Mouse (Mus musculus): Measurements from ENCODE around the gene Ankrd44. TPM values are rescaled to one million over a fixed set of nuclear protein-coding genes. Genes with fewer than 3 reads are reported as not detected.

The Ankrd44 gene
- polyA plus RNA-seq, 1 experiment from 2014 or later, result 28.9 TPM

GRCm38 (mm10) chr1:54690291-54690965 is 235.8 kb downstream of the Ankrd44 start:
- no peaks in the 10 kb centered on the region for H3K36me3 ChIP-seq (ENCODE audit: control insufficient read depth, insufficient read depth, low read length)
- H3K4me2 ChIP-seq (ENCODE audit: low read depth, low read length), result no peak overlapping the region
- no peak overlapping the region for H3K27ac ChIP-seq (replicated peaks; ENCODE audit: low read depth, low read length)
- no peaks in the 10 kb centered on the region for H3K27me3 ChIP-seq (replicated peaks; ENCODE audit: control insufficient read depth, insufficient read depth, low read length)
- 76% methylated on average over 13 of the region's 13 CpGs for WGBS
- H3K4me1 ChIP-seq (ENCODE audit: control insufficient read depth, insufficient read depth, low read length), result no peaks in the 10 kb centered on the region
- H3K4me3 ChIP-seq (ENCODE audit: low read depth, low read length), result no peak overlapping the region
- H3K9me3 ChIP-seq (ENCODE audit: control insufficient read depth, low read length), result no peaks in the 10 kb centered on the region
- H3K9ac ChIP-seq (ENCODE audit: low read depth, low read length), result no peak overlapping the region
- ATAC-seq (ENCODE audit: low read depth), result no peak
- DNase-seq (ENCODE audit: low spot score), result no peak

- Histone ChIP-seq H3K9me3 (ENCODE audit: control insufficient read depth, low read length) (no peaks in the 10 kb centered on the region), H3K4me2 (ENCODE audit: low read depth, low read length) (no peak overlapping the region), H3K4me1 (ENCODE audit: control insufficient read depth, insufficient read depth, low read length) (no peaks in the 10 kb centered on the region), H3K9ac (ENCODE audit: low read depth, low read length) (no peak overlapping the region), H3K36me3 (ENCODE audit: control insufficient read depth, insufficient read depth, low read length) (no peaks in the 10 kb centered on the region), H3K4me3 (ENCODE audit: low read depth, low read length) (no peak overlapping the region), H3K27ac (replicated peaks; ENCODE audit: low read depth, low read length) (no peak overlapping the region), H3K27me3 (replicated peaks; ENCODE audit: control insufficient read depth, insufficient read depth, low read length) (no peaks in the 10 kb centered on the region)
- 83% methylated on average over 3 of the region's 3 CpGs for WGBS
- ATAC-seq (ENCODE audit: low read depth) (no peak), DNase-seq (ENCODE audit: low spot score) (no peak)
Observed at GRCm38 (mm10) chr1:54688441-54688840, 237.7 kb downstream of the Ankrd44 start.

- Histone ChIP-seq H3K4me3 (ENCODE audit: low read depth, low read length) (no peak overlapping the region), H3K9me3 (ENCODE audit: control insufficient read depth, low read length) (no peaks in the 10 kb centered on the region), H3K27ac (replicated peaks; ENCODE audit: low read depth, low read length) (no peak overlapping the region), H3K36me3 (ENCODE audit: control insufficient read depth, insufficient read depth, low read length) (peaks cover 5% of the 10 kb centered on the region; the same call in 1 of the 2 replicates), H3K27me3 (replicated peaks; ENCODE audit: control insufficient read depth, insufficient read depth, low read length) (no peaks in the 10 kb centered on the region), H3K4me2 (ENCODE audit: low read depth, low read length) (no peak overlapping the region), H3K9ac (ENCODE audit: low read depth, low read length) (no peak overlapping the region), H3K4me1 (ENCODE audit: control insufficient read depth, insufficient read depth, low read length) (no peaks in the 10 kb centered on the region)
- 73% methylated on average over 4 of the region's 4 CpGs for WGBS
- no peak for ATAC-seq (ENCODE audit: low read depth)
- no peak for DNase-seq (ENCODE audit: low spot score)
Observed at GRCm38 (mm10) chr1:54684316-54684715, 241.9 kb downstream of the Ankrd44 start.

- no peak overlapping the region for H3K4me2 ChIP-seq (ENCODE audit: low read depth, low read length)
- peaks cover 5% of the 10 kb centered on the region; the same call in 1 of the 2 replicates for H3K36me3 ChIP-seq (ENCODE audit: control insufficient read depth, insufficient read depth, low read length)
- no peak overlapping the region for H3K27ac ChIP-seq (replicated peaks; ENCODE audit: low read depth, low read length)
- 86% methylated on average over 1 of the region's 1 CpGs for WGBS
- H3K9ac ChIP-seq (ENCODE audit: low read depth, low read length), result no peak overlapping the region
- no peaks in the 10 kb centered on the region for H3K4me1 ChIP-seq (ENCODE audit: control insufficient read depth, insufficient read depth, low read length)
- no peak overlapping the region for H3K4me3 ChIP-seq (ENCODE audit: low read depth, low read length)
- 0 out of 2 replicates have a peak, but pooled peaks have one; percentile 47 for ATAC-seq (ENCODE audit: low read depth)
- H3K9me3 ChIP-seq (ENCODE audit: control insufficient read depth, low read length), result no peaks in the 10 kb centered on the region
- peak; percentile 23 for DNase-seq (ENCODE audit: low spot score)
- H3K27me3 ChIP-seq (replicated peaks; ENCODE audit: control insufficient read depth, insufficient read depth, low read length), result no peaks in the 10 kb centered on the region
Observed at GRCm38 (mm10) chr1:54679556-54679955, 246.6 kb downstream of the Ankrd44 start.

DNA sequence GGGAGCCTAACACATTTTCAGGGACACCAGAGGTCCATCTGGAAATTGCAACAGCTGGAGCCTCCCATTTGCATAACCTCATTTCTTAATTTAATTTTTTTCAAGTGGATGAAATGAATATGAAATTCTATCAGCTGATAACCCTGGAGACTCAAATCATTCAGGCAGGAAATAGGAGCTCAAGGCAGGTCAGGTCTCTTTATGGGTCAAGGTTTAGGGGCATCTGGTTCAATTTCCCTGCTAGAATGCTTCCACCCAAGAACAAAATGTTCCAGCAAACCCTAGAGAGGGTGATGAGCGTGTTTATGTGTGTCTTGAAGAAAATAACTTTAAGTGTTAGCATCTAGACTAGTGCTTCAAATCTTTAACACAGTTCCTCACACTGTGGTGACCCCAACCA is 248.2 kb downstream of the Ankrd44 start:
- Histone ChIP-seq H3K4me1 (ENCODE audit: control insufficient read depth, insufficient read depth, low read length) (no peaks in the 10 kb centered on the region), H3K36me3 (ENCODE audit: control insufficient read depth, insufficient read depth, low read length) (peaks cover 5% of the 10 kb centered on the region; the same call in 1 of the 2 replicates), H3K9ac (ENCODE audit: low read depth, low read length) (no peak overlapping the region), H3K4me2 (ENCODE audit: low read depth, low read length) (no peak overlapping the region), H3K9me3 (ENCODE audit: control insufficient read depth, low read length) (no peaks in the 10 kb centered on the region), H3K27ac (replicated peaks; ENCODE audit: low read depth, low read length) (no peak overlapping the region), H3K27me3 (replicated peaks; ENCODE audit: control insufficient read depth, insufficient read depth, low read length) (no peaks in the 10 kb centered on the region), H3K4me3 (ENCODE audit: low read depth, low read length) (no peak overlapping the region)
- 97% methylated on average over 1 of the region's 1 CpGs for WGBS
- no peak for ATAC-seq (ENCODE audit: low read depth)
- no peak for DNase-seq (ENCODE audit: low spot score)

DNA sequence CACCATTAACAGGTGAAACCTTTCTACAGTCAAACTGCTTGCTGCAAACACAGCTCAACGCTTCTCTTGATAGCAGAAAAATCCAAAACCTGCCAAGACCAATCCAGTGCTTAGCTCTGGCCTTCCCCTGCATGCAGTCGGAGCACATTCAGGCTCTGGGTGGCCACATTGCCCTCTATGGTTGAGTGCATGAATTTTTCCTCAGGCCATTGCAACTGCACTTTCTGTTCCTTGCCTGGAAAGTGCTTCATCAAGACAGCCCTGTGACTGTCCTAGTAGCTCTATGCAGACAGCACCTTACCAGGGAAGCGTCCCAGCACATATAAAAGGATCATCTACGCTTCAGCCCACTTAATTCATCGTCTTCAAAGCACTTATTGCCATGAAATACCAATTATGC is 250.7 kb downstream of the Ankrd44 start:
- Histone ChIP-seq H3K27me3 (replicated peaks; ENCODE audit: control insufficient read depth, insufficient read depth, low read length) (no peaks in the 10 kb centered on the region), H3K27ac (replicated peaks; ENCODE audit: low read depth, low read length) (no peak overlapping the region), H3K9me3 (ENCODE audit: control insufficient read depth, low read length) (no peaks in the 10 kb centered on the region), H3K9ac (ENCODE audit: low read depth, low read length) (no peak overlapping the region), H3K36me3 (ENCODE audit: control insufficient read depth, insufficient read depth, low read length) (peaks cover 5% of the 10 kb centered on the region; the same call in 1 of the 2 replicates), H3K4me2 (ENCODE audit: low read depth, low read length) (no peak overlapping the region), H3K4me3 (ENCODE audit: low read depth, low read length) (no peak overlapping the region), H3K4me1 (ENCODE audit: control insufficient read depth, insufficient read depth, low read length) (no peaks in the 10 kb centered on the region)
- DNase-seq (ENCODE audit: low spot score) (no peak), ATAC-seq (ENCODE audit: low read depth) (no peak)
- WGBS, result 62% methylated on average over 5 of the region's 5 CpGs

- DNase-seq (ENCODE audit: low spot score) (no peak), ATAC-seq (ENCODE audit: low read depth) (no peak)
- Histone ChIP-seq H3K4me1 (ENCODE audit: control insufficient read depth, insufficient read depth, low read length) (no peaks in the 10 kb centered on the region), H3K27me3 (replicated peaks; ENCODE audit: control insufficient read depth, insufficient read depth, low read length) (no peaks in the 10 kb centered on the region), H3K9me3 (ENCODE audit: control insufficient read depth, low read length) (no peaks in the 10 kb centered on the region), H3K9ac (ENCODE audit: low read depth, low read length) (no peak overlapping the region), H3K27ac (replicated peaks; ENCODE audit: low read depth, low read length) (no peak overlapping the region), H3K4me2 (ENCODE audit: low read depth, low read length) (no peak overlapping the region), H3K36me3 (ENCODE audit: control insufficient read depth, insufficient read depth, low read length) (peaks cover 17% of the 10 kb centered on the region; the same call in 1 of the 2 replicates), H3K4me3 (ENCODE audit: low read depth, low read length) (no peak overlapping the region)
- WGBS, result 74% methylated on average over 2 of the region's 2 CpGs
Observed at GRCm38 (mm10) chr1:54667991-54668390, 258.2 kb downstream of the Ankrd44 start.

- Histone ChIP-seq H3K9me3 (ENCODE audit: control insufficient read depth, low read length) (no peaks in the 10 kb centered on the region), H3K4me3 (ENCODE audit: low read depth, low read length) (no peak overlapping the region), H3K4me2 (ENCODE audit: low read depth, low read length) (no peak overlapping the region), H3K36me3 (ENCODE audit: control insufficient read depth, insufficient read depth, low read length) (peaks cover 39% of the 10 kb centered on the region), H3K27ac (replicated peaks; ENCODE audit: low read depth, low read length) (no peak overlapping the region), H3K9ac (ENCODE audit: low read depth, low read length) (no peak overlapping the region), H3K4me1 (ENCODE audit: control insufficient read depth, insufficient read depth, low read length) (no peaks in the 10 kb centered on the region), H3K27me3 (replicated peaks; ENCODE audit: control insufficient read depth, insufficient read depth, low read length) (no peaks in the 10 kb centered on the region)
- WGBS, result 61% methylated on average over 8 of the region's 8 CpGs
- ATAC-seq (ENCODE audit: low read depth) (no peak), DNase-seq (ENCODE audit: low spot score) (peak; percentile 85)
Observed at GRCm38 (mm10) chr1:54665582-54666405, 260.4 kb downstream of the Ankrd44 start.
